Mouse (Mus musculus): Measurements from ENCODE around the gene Ppia. TPM values are rescaled to one million over a fixed set of nuclear protein-coding genes. Genes with fewer than 3 reads are reported as not detected.
"Not testable (repeated sequence)": the region's sequence is repeated elsewhere in the genome, so short reads cannot be mapped to it uniquely, and the experiment has no call there.

Gene Ppia
- total RNA-seq, 4 experiments from 2014 or later = 262 to 310 (median 280) TPM

GRCm38 (mm10) chr11:6442566-6442965 is 27.3 kb downstream of the Ppia start:
- no peak for DNase-seq (ENCODE audit: low spot score)

- DNase-seq (ENCODE audit: low spot score) = no peak
Observed at GRCm38 (mm10) chr11:6443102-6443501, 27.9 kb downstream of the Ppia start.

- DNase-seq (ENCODE audit: low spot score) = no peak
Observed at GRCm38 (mm10) chr11:6443727-6444076, 28.5 kb downstream of the Ppia start.

- peak; percentile 99 for DNase-seq (ENCODE audit: low spot score)
Observed at GRCm38 (mm10) chr11:6444077-6444853, 29.0 kb downstream of the Ppia start, which contains the start of gene H2afv. H2afv (minus strand) TSS chr11:6444443.

GRCm38 (mm10) chr11:6445441-6445840 is 30.2 kb downstream of the Ppia start:
- no peak for DNase-seq (ENCODE audit: low spot score)

- DNase-seq (ENCODE audit: low spot score) = no peak
Observed at GRCm38 (mm10) chr11:6445951-6446350, 30.7 kb downstream of the Ppia start.

- DNase-seq (ENCODE audit: low spot score) = no peak
Observed at GRCm38 (mm10) chr11:6447493-6447892, 32.2 kb downstream of the Ppia start.

- DNase-seq (ENCODE audit: low spot score) = not testable (repeated sequence)
Observed at GRCm38 (mm10) chr11:6448155-6448554, 32.9 kb downstream of the Ppia start.

GRCm38 (mm10) chr11:6456083-6456482 is 40.8 kb downstream of the Ppia start:
- no peak for DNase-seq (ENCODE audit: low spot score)

GRCm38 (mm10) chr11:6463159-6463837 is 48.1 kb downstream of the Ppia start:
- DNase-seq (ENCODE audit: low spot score) = no peak

- peak; percentile 55 for DNase-seq (ENCODE audit: low spot score)
Observed at GRCm38 (mm10) chr11:6465122-6465521, 49.9 kb downstream of the Ppia start.

GRCm38 (mm10) chr11:6468541-6468940 is 53.3 kb downstream of the Ppia start:
- no peak for DNase-seq (ENCODE audit: low spot score)

Small RNAs within 50 kb of the gene (microRNA-seq; reads per million reads assigned to microRNA genes)
- gene Mir7651 = 0.84 reads per million

Other genes starting within 250 kb of the Ppia start
- not detected for gene A730071L15Rik, start 215.4 kb upstream of the Ppia start, total RNA-seq (2022)
- 10 to 100 TPM; 64.5 to 75.3 (median 71.5) TPM for gene Nudcd3, start 215.0 kb upstream of the Ppia start, total RNA-seq (2022)
- gene Npc1l1, start 185.3 kb upstream of the Ppia start, total RNA-seq (2022) = under 1 TPM in 1 of 4 experiments, not detected in 3; 0.06 TPM
- gene Ddx56, start 147.7 kb upstream of the Ppia start, total RNA-seq (2022) = 10 to 100 TPM; 22.6 to 23.5 (median 23.0) TPM
- gene Tmed4, start 140.6 kb upstream of the Ppia start, total RNA-seq (2022) = 100 to 1,000 TPM in 2 of 4 experiments, 10 to 100 TPM in 2; 96.9 to 111 (median 102) TPM
- gene Ogdh, start 123.8 kb upstream of the Ppia start, total RNA-seq (2022) = 1,000 to 10,000 TPM; 1,901 to 2,083 (median 1,945) TPM
- gene Zmiz2, start 26.4 kb upstream of the Ppia start, total RNA-seq (2022) = 10 to 100 TPM; 37.1 to 38.7 (median 37.5) TPM
- gene H2afv, start 29.0 kb downstream of the Ppia start, total RNA-seq (2022) = 10 to 100 TPM; 80.1 to 97.8 (median 88.2) TPM
- gene Purb, start 60.5 kb downstream of the Ppia start, total RNA-seq (2022) = 10 to 100 TPM; 23.2 to 32.4 (median 28.9) TPM
- 1 to 10 TPM in 3 of 4 experiments, under 1 TPM in 1; 0.73 to 2.3 (median 1.2) TPM for gene Myo1g, start 105.5 kb downstream of the Ppia start, total RNA-seq (2022)
- 10 to 100 TPM; 26.3 to 33.8 (median 29.8) TPM for gene Ccm2, start 131.4 kb downstream of the Ppia start, total RNA-seq (2022)
- under 1 TPM; 0.22 to 0.65 (median 0.50) TPM for gene Nacad, start 190.6 kb downstream of the Ppia start, total RNA-seq (2022)
- gene Tbrg4, start 210.6 kb downstream of the Ppia start, total RNA-seq (2022) = 100 to 1,000 TPM in 3 of 4 experiments, 10 to 100 TPM in 1; 96.9 to 117 (median 106) TPM
- gene Wap, start 223.2 kb downstream of the Ppia start, total RNA-seq (2022) = not detected
- gene Ramp3, start 243.1 kb downstream of the Ppia start, total RNA-seq (2022) = 1 to 10 TPM; 4.0 to 5.6 (median 5.5) TPM